In genomic region chr11:101155728-101156371, GRCm38 (mm10) we compare ENCODE assay signal across 8 mouse cellular contexts. TPM values are rescaled to one million over a fixed set of nuclear protein-coding genes. Genes with fewer than 3 reads are reported as not detected.
DNase-seq lines count a peak whose midpoint lies in the region; ATAC-seq lines count a peak whose summit lies in the region.

Gene Tubg2, plus strand, starts transcription at chr11:101155907.

- H3K4me3 ChIP-seq in intestine, embryonic 15.5 days (replicated peaks): peak within 1 kb of the TSS; percentile 42
- peak within 1 kb of the TSS; percentile 50 for H3K4me3 ChIP-seq in limb, embryonic 10.5 days
- peak within 1 kb of the TSS; percentile 40 for H3K4me3 ChIP-seq in midbrain, embryonic 14.5 days (replicated peaks; ENCODE audit: low read depth, low read length)
- peak within 1 kb of the TSS; percentile 49 for H3K4me3 ChIP-seq in stomach, embryonic 16.5 days (replicated peaks; ENCODE audit: low read length)

- H3K27ac ChIP-seq in intestine, embryonic 15.5 days: peak within 1 kb of the TSS; percentile 67
- H3K27ac ChIP-seq in limb, embryonic 10.5 days: peak within 1 kb of the TSS; percentile 70
- H3K27ac ChIP-seq in midbrain, embryonic 14.5 days (replicated peaks; ENCODE audit: low read depth, low read length): peak within 1 kb of the TSS; percentile 93
- H3K27ac ChIP-seq in stomach, embryonic 16.5 days (ENCODE audit: low read length): peak within 1 kb of the TSS; percentile 26; the same call in 1 of the 2 replicates

- H3K9me3 ChIP-seq in intestine, embryonic 15.5 days: no peaks in the 10 kb centered on the region
- no peaks in the 10 kb centered on the region for H3K9me3 ChIP-seq in limb, embryonic 10.5 days (replicated peaks)
- no peaks in the 10 kb centered on the region for H3K9me3 ChIP-seq in midbrain, embryonic 14.5 days (ENCODE audit: control insufficient read depth, low read length)
- H3K9me3 ChIP-seq in stomach, embryonic 16.5 days (replicated peaks; ENCODE audit: control insufficient read depth, low read length): no peaks in the 10 kb centered on the region

- peaks cover 10% of the 10 kb centered on the region for H3K4me1 ChIP-seq in intestine, embryonic 15.5 days (replicated peaks)
- peaks cover 13% of the 10 kb centered on the region for H3K4me1 ChIP-seq in limb, embryonic 10.5 days
- H3K4me1 ChIP-seq in midbrain, embryonic 14.5 days (ENCODE audit: control insufficient read depth, insufficient read depth, low read length): peaks cover 15% of the 10 kb centered on the region
- no peaks in the 10 kb centered on the region; the same call in none of the 2 replicates for H3K4me1 ChIP-seq in stomach, embryonic 16.5 days (ENCODE audit: control insufficient read depth, insufficient read depth, low read length)

- peak within 1 kb of the TSS; percentile 92 for H3K4me2 ChIP-seq in intestine, embryonic 15.5 days (replicated peaks)
- peak within 1 kb of the TSS; percentile 76 for H3K4me2 ChIP-seq in midbrain, embryonic 14.5 days (ENCODE audit: low read length)
- H3K4me2 ChIP-seq in stomach, embryonic 16.5 days (ENCODE audit: low read depth, low read length): peak within 1 kb of the TSS; percentile 83

- WGBS in intestine, embryonic 15.5 days: 2% methylated on average over 36 of the region's 36 CpGs
- whole genome bisulfite sequencing in limb, embryonic 10.5 days: 2% methylated on average over 36 of the region's 36 CpGs
- WGBS in midbrain, embryonic 14.5 days: 1% methylated on average over 36 of the region's 36 CpGs
- WGBS in stomach, embryonic 16.5 days: 1% methylated on average over 36 of the region's 36 CpGs

- no peaks in the 10 kb centered on the region for H3K36me3 ChIP-seq in intestine, embryonic 15.5 days
- no peaks in the 10 kb centered on the region for H3K36me3 ChIP-seq in limb, embryonic 10.5 days
- no peaks in the 10 kb centered on the region for H3K36me3 ChIP-seq in midbrain, embryonic 14.5 days (ENCODE audit: control insufficient read depth, insufficient read depth, low read length)
- no peaks in the 10 kb centered on the region for H3K36me3 ChIP-seq in stomach, embryonic 16.5 days (ENCODE audit: control insufficient read depth, insufficient read depth, low read length)

- H3K27me3 ChIP-seq in intestine, embryonic 15.5 days (replicated peaks): no peaks in the 10 kb centered on the region
- peaks cover 37% of the 10 kb centered on the region for H3K27me3 ChIP-seq in limb, embryonic 10.5 days (ENCODE audit: low read depth, poor library complexity, severe bottlenecking)
- H3K27me3 ChIP-seq in midbrain, embryonic 14.5 days (ENCODE audit: control insufficient read depth, insufficient read depth, low read length): no peaks in the 10 kb centered on the region; the same call in 1 of the 2 replicates
- no peaks in the 10 kb centered on the region for H3K27me3 ChIP-seq in stomach, embryonic 16.5 days (ENCODE audit: control insufficient read depth, insufficient read depth, low read length)

- H3K9ac ChIP-seq in intestine, embryonic 15.5 days: peak within 1 kb of the TSS; percentile 56
- peak within 1 kb of the TSS; percentile 77 for H3K9ac ChIP-seq in midbrain, embryonic 14.5 days (replicated peaks; ENCODE audit: low read length)
- H3K9ac ChIP-seq in stomach, embryonic 16.5 days (ENCODE audit: low read length): peak within 1 kb of the TSS; percentile 76

- peak; percentile 73 for ATAC-seq in intestine, embryonic 15.5 days
- peak; percentile 72 for ATAC-seq in midbrain, embryonic 14.5 days (ENCODE audit: low FRiP score, low TSS enrichment)
- peak; percentile 59; the same call in 1 of the 2 replicates for ATAC-seq in stomach, embryonic 16.5 days (ENCODE audit: insufficient read depth, low FRiP score)

- DNase-seq in kidney, adult 18-20 months: peak; percentile 47
- DNase-seq in kidney, adult 11 months: no peak
- peak; percentile 87 for DNase-seq in cerebellum, postnatal 10 days
- DNase-seq in frontal cortex, postnatal 25 days (ENCODE audit: low spot score in 2 of 2): peak; percentile 52 to 68
- DNase-seq in limb, embryonic 10.5 days (ENCODE audit: low spot score): peak; percentile 71
- peak; percentile 93 for DNase-seq in midbrain, embryonic 14.5 days

RNA-seq across cellular contexts. Expression of gene Tubg2, which starts in this region (rescaled TPM):
- 4.4 and 4.8 TPM in 2 replicates for polyA plus RNA-seq in intestine, embryonic 15.5 days (2015; fragmentation: Nextera tagmentation; extraction: Ambion mirVana)
- 2.5 and 3.0 TPM in 2 replicates for polyA plus RNA-seq in limb, embryonic 10.5 days (2016; fragmentation: Nextera tagmentation; extraction: Ambion mirVana)
- polyA plus RNA-seq in midbrain, embryonic 14.5 days (2014; fragmentation: Nextera tagmentation; extraction: Ambion mirVana): 42.2 and 56.0 TPM in 2 replicates
- polyA plus RNA-seq in stomach, embryonic 16.5 days (2015; fragmentation: Nextera tagmentation; extraction: Ambion mirVana): 3.9 and 4.6 TPM in 2 replicates

Comparison
In these comparisons a context has a peak if more than half of its experiments do, and no peak if none do; other contexts are left out.
1. H3K27ac ChIP-seq: peak in every context shown above with its lines; median percentile 93 in midbrain, embryonic 14.5 days; 70 in limb, embryonic 10.5 days; 67 in intestine, embryonic 15.5 days; 26 in stomach, embryonic 16.5 days.